27 mouse cellular contexts compared by ENCODE assay signal in the genomic region with DNA sequence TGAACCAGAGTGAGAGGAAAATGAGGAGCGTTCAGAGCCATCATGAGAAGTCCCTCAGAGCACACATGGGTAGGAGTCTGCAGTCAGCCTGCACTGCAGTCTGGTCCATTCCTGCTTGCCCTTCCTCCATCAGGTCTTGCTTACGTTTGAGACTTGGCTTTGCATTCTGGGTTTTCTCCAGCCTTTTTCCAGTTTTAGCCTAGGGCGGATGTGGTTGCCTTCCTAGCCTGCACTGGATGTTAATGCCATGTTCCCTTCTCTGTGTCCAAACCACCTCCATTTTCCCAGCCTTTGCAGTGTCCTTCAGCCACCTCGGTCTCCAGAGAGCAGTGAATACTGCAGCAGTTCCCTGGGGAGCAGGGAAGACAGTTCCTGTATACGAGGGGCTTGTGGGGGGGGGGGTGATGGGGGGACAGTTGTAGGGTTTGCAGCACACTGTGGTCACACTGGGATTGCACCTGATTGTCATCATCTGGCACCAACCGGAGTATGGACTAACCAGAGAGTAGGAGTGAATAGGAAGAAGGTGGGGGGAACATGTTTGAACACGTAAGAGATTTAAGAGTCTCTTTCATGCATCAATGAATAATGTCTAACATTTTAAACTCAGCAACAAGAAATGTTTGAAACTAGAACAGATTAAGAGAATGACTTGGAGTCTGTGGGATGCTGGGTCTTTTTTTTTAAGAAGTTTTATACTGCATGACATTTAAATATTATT.
"Had no signal": no experiment of that assay in that cellular context is flagged by ENCODE, and none has a peak within 500 bp of the region (broad histone marks: within the 10 kb centered on the region; RNA-seq: fewer than 3 reads in every experiment).

No protein-coding gene starts in this region.

- H3K27me3 ChIP-seq: heart, embryonic 12.5 days; hindbrain, embryonic 12.5 days; intestine, embryonic 15.5 days; limb, embryonic 12.5 days; liver, embryonic 13.5 days; liver, embryonic 15.5 days had no signal

- H3K4me1 ChIP-seq: heart, embryonic 10.5 days; heart, embryonic 12.5 days; hindbrain, embryonic 10.5 days; hindbrain, embryonic 12.5 days; intestine, embryonic 15.5 days; limb, embryonic 10.5 days; limb, embryonic 12.5 days; liver, embryonic 15.5 days had no signal

- H3K9ac ChIP-seq: heart, embryonic 12.5 days; hindbrain, embryonic 12.5 days; hindbrain, embryonic 14.5 days; intestine, embryonic 15.5 days; limb, embryonic 12.5 days; liver, embryonic 13.5 days; liver, embryonic 15.5 days; liver, postnatal 0 days had no signal

- DNase-seq: gastrocnemius, postnatal 14 days; gastrocnemius, postnatal 36 days; heart, postnatal 10 days; heart, postnatal 4 days; kidney, adult 18-20 months; kidney, adult 8-10 months; kidney, postnatal 10 days; kidney, postnatal 25 days; kidney, postnatal 4 days; liver; liver, embryonic 13.5 days; liver, postnatal 0 days had no signal

- H3K27ac ChIP-seq: heart, embryonic 10.5 days; hindbrain, embryonic 10.5 days; hindbrain, embryonic 12.5 days; hindbrain, embryonic 14.5 days; intestine, embryonic 15.5 days; layer of hippocampus, adult 2 months; left cerebral cortex, adult 2 months; limb, embryonic 10.5 days; limb, embryonic 12.5 days; liver, embryonic 13.5 days; liver, embryonic 15.5 days had no signal

- H3K4me3 ChIP-seq: heart, embryonic 10.5 days; heart, embryonic 12.5 days; hindbrain, embryonic 10.5 days; hindbrain, embryonic 12.5 days; intestine, embryonic 15.5 days; layer of hippocampus, adult 2 months; left cerebral cortex, adult 2 months; limb, embryonic 10.5 days; limb, embryonic 12.5 days; liver, embryonic 13.5 days; liver, embryonic 15.5 days had no signal

- H3K4me2 ChIP-seq: heart, embryonic 12.5 days; hindbrain, embryonic 12.5 days; hindbrain, embryonic 14.5 days; intestine, embryonic 15.5 days; limb, embryonic 12.5 days; liver, embryonic 11.5 days; liver, embryonic 13.5 days; liver, embryonic 15.5 days had no signal

- H3K36me3 ChIP-seq: intestine, embryonic 15.5 days; liver, embryonic 15.5 days had no signal

- ATAC-seq: hindbrain, embryonic 16.5 days; inflammation-experienced regulatory T-cells, adult 6 months; intestine, embryonic 15.5 days; intestine, postnatal 0 days; liver, postnatal 0 days had no signal

- H3K9me3 ChIP-seq: heart, embryonic 10.5 days; heart, embryonic 12.5 days; hindbrain, embryonic 10.5 days; hindbrain, embryonic 12.5 days; intestine, embryonic 15.5 days; limb, embryonic 10.5 days; limb, embryonic 12.5 days; liver, embryonic 13.5 days; liver, embryonic 15.5 days had no signal
